Mouse (Mus musculus) hindbrain, embryonic 15.5 days (tissue): ENCODE measurements at regions not wholly inside any gene's neighbourhood (a gene's known extent, or its start where the extent isn't known, plus 50 kb on each side); places are given as distances from the start of the nearest gene placed in this dataset.

Experiments used
- ATAC-seq: fragments of 200-750 bp; cut with Nextera tagmentation; 2 replicates; pipeline ENCODE4 v1.8.0; 2017; ENCODE audit warnings: low read depth, moderate number of reproducible peaks, moderate TSS enrichment; ENCODE audit not compliant: low FRiP score
- H3K27ac ChIP-seq: fragments of 300-500 bp; sonication (generic); replicated peaks from 2 replicates; pipeline ENCODE4 v1.5.1; 2015; ENCODE audit warnings: mild to moderate bottlenecking, inconsistent platforms
- H3K27me3 ChIP-seq: fragments of 300-500 bp; sonication (generic); 2 replicates; pipeline ENCODE4 v1.6.1; 2015; ENCODE audit warnings: control low read depth, inconsistent platforms
- H3K36me3 ChIP-seq: fragments of 300-500 bp; sonication (generic); 2 replicates; pipeline ENCODE4 v1.6.1; 2015; ENCODE audit warnings: control low read depth, inconsistent platforms
- H3K4me1 ChIP-seq: fragments of 300-500 bp; sonication (generic); replicated peaks from 2 replicates; pipeline ENCODE4 v1.6.1; 2015; ENCODE audit warnings: control low read depth, inconsistent platforms
- H3K4me2 ChIP-seq: fragments of 300-500 bp; sonication (generic); 2 replicates; pipeline ENCODE4 v1.6.1; 2015; ENCODE audit warnings: moderate library complexity, mild to moderate bottlenecking, inconsistent platforms
- H3K4me3 ChIP-seq: fragments of 300-500 bp; sonication (generic); 2 replicates; pipeline ENCODE4 v1.5.1; 2015; ENCODE audit warnings: mild to moderate bottlenecking, inconsistent platforms
- H3K9ac ChIP-seq: fragments of 300-500 bp; sonication (generic); 2 replicates; pipeline ENCODE4 v1.6.1; 2015; ENCODE audit warnings: inconsistent platforms
- H3K9me3 ChIP-seq: fragments of 300-500 bp; sonication (generic); 2 replicates; pipeline ENCODE4 v1.6.1; 2016; ENCODE audit warnings: control low read depth, inconsistent platforms
- WGBS: fragments of 180-500 bp; shearing (Covaris S2); methylation state at CpG from one replicate; pipeline ENCODE4 v1.1.7; 2015; 5-methylcytosine and 5-hydroxymethylcytosine counted together

DNA sequence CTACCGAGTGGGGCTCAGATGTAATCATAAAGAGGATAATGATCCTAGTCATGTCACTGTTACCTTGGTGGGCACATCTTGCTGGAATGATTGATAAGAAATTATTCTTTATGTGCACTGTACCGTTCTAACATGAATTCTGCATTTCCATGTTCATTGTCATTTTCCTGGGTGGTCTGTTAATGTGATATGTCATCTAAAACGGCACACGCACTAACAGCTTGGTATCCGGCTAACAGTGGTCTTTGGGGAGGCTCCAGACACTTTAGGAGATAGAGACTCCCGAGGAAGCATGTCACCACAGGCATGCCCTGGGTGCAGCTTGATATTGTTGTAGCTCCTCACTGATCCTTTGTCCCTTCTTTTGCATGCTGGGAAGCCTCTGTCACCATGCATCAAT is 1096.1 kb downstream of the Car8 start:
- Histone ChIP-seq H3K4me2 (no peak overlapping the region), H3K9ac (no peak overlapping the region), H3K4me3 (no peak overlapping the region), H3K36me3 (no peaks in the 10 kb centered on the region), H3K27me3 (no peaks in the 10 kb centered on the region), H3K4me1 (no peaks in the 10 kb centered on the region), H3K9me3 (no peaks in the 10 kb centered on the region), H3K27ac (no peak overlapping the region)
- WGBS: 56% methylated on average over 6 of the region's 6 CpGs
- ATAC-seq: no peak

DNA sequence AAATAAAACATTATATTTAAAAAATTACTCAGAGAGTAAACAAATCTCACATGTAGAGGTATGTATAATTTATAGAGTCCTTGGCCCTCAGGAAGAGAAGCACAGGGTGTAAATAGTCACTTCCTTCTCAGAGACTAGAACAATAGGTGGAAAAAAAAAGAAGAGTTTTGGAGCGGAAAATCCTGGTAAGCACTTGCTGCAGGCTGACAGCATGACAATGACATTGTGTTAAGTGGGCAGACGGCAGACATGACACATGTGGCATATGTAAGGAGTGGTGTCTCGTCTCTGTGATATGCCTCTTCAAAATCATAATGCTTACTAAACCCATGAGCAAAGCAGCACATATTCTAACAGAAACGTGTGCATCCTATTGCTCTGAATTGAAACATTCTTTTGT is 1126.7 kb downstream of the Car8 start:
- Histone ChIP-seq H3K4me1 (no peaks in the 10 kb centered on the region), H3K4me2 (no peak overlapping the region), H3K27me3 (no peaks in the 10 kb centered on the region), H3K4me3 (no peak overlapping the region), H3K27ac (no peak overlapping the region), H3K9ac (no peak overlapping the region), H3K36me3 (no peaks in the 10 kb centered on the region), H3K9me3 (no peaks in the 10 kb centered on the region)
- 17% methylated on average over 4 of the region's 4 CpGs for WGBS
- no peak for ATAC-seq

DNA sequence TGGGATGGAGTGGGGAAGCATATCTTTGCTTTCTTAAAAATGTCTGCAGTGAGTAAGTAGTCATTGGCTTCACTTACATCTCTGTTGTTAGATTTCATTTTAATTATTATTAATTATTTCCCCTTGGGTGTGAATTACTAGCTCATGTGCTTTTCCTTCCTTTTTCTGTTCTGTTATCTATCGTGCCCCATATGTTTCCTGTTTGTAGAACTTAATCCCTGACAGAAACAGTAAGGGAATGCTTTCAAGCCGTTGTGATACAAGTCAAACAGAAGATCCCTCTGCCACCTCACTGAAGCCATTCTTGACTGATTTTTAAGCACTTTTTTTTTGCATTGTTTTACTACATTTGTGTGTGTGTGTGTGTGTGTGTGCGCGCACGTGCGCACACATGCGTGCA is 1145.9 kb downstream of the Car8 start:
- ATAC-seq: no peak
- no peaks in the 10 kb centered on the region for H3K4me1 ChIP-seq
- no peaks in the 10 kb centered on the region for H3K9me3 ChIP-seq
- no peak overlapping the region for H3K4me2 ChIP-seq
- WGBS: 87% methylated on average over 7 of the region's 7 CpGs
- no peak overlapping the region for H3K27ac ChIP-seq
- no peaks in the 10 kb centered on the region for H3K27me3 ChIP-seq
- H3K9ac ChIP-seq: no peak overlapping the region
- no peaks in the 10 kb centered on the region for H3K36me3 ChIP-seq
- no peak overlapping the region for H3K4me3 ChIP-seq

DNA sequence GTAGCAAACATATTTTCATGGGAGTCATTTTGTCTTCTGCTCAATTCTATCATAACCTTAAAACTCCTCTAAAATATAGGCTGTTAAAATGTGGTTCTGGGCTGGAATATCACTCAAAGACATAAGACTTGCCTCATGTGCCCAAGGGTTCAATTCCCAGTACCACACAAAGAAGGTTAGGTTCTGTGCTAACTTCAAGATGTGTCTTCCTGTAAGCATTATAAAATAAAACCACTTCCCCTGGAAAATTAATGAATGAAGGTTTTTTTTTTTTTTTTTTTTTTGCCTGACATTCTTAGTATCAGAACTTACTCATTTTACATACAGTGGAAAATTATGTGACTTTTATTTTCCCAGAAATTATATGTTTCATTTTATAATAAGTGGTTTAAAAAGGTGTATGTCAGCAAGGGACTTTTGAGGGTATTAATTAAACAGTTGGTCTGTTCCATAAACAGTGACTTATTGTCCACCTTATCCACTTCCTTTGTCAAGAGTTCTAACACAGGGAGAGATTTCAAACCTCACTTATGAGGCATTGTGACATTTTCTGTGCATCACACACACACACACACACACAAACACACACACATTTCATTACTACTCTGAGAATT is 1147.5 kb downstream of the Car8 start:
- no peaks in the 10 kb centered on the region for H3K4me1 ChIP-seq
- ATAC-seq: no peak
- H3K27ac ChIP-seq: no peak overlapping the region
- H3K9me3 ChIP-seq: no peaks in the 10 kb centered on the region
- no peaks in the 10 kb centered on the region for H3K36me3 ChIP-seq
- H3K4me3 ChIP-seq: no peak overlapping the region
- H3K9ac ChIP-seq: no peak overlapping the region
- H3K27me3 ChIP-seq: no peaks in the 10 kb centered on the region
- no peak overlapping the region for H3K4me2 ChIP-seq
